Mouse (Mus musculus) layer of hippocampus, postnatal 14 days (tissue): ENCODE results near the gene Cabp2. TPM values are rescaled to one million over a fixed set of nuclear protein-coding genes. Genes with fewer than 3 reads are reported as not detected.
"Not testable (repeated sequence)": the region's sequence is repeated elsewhere in the genome, so short reads cannot be mapped to it uniquely, and the experiment has no call there.

Experiments
- DNase-seq, 2 experiments: peaks; one replicate each; pipeline ENCODE4 v3.0.0; 2021 to 2022; ENCODE audit warnings: low spot score in 2 of 2, mixed read lengths in 1 of 2
- total RNA-seq, 2 experiments: library from RNA; stranded (reverse); gene quantifications; 2 replicates each; pipeline ENCODE4 v1.2.3; 2021

Gene Cabp2
- total RNA-seq, 2 experiments from 2014 or later: not detected

DNA sequence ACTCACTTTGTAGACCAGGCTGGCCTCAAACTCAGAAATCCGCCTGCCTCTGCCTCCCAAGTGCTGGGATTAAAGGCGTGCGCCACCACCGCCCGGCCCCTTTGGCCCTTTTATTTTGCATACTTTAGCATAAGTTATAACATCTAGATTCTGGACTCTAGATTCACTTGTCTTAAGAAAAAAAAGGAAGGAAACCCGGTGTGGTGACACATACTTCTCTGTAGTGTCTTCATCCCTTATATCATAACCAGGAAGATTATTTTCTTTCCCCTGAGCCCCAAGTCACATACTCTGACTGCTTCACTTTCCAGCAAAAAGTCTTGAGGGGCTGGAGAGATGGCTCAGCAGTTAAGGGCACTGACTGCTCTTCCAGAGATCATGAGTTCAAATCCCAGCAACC, 40.5 kb downstream of the Cabp2 start:
- not testable (repeated sequence) for DNase-seq

DNA sequence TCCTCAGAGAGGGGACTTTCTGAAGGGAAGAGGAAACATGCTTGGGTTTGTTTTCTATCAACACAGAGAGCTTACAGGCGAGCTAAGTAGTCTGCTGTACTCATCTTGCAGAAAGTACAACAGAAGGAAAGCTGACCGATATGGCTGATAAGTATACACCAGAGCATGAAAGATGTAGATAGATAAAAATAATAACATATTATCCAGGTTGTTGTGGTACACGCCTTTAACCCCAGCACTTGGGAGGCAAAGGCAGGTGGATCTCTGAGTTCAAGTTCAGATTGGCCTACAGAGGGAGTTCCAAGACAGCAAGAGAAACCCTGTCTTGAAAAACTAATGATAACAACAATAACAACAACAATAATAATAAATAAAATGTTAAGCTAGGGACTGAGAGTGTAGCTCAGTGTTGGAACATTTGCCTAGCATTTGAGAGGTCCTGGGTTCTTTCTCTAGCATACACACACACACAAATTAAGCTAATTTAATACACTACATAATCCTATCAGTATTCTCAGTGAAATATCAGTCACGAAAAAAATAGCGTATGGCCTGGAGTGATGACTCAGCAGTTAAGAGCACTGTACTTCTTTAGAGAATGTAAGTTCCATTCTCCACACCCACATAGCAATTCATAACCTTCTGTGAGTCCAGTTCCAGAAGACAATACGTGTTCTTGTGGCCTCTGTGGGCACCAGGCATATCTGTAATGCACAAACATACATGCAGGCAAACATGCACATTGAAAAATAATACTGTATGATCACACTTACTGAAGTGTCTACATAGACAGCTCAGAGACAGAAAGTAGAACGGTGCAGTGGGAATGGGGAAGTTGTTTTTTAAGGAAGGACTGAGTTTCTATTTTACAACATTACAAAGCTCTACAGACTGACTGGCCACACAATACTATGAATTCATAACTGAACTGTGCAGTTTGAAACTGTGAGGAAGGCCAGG, 41.3 kb downstream of the Cabp2 start:
- DNase-seq: no peak

DNA sequence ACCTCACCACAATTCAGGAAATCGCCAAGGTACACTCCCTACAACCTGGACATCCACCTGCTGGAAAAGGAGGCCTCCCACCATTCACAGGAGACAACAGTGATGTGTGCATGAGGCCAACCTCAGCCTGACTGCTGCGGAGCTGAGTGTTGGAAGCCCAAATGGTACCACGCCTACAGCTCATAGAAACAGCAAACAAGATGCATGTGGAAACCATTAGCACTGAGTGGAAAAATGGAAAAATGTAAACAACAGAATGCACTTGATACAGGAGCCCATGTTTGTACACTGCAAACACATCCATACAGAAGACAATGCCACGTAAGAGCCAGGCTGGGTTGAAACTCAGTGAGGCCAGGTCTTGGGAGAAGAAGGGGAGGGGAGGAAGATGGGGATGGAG, 43.1 kb downstream of the Cabp2 start:
- no peak for DNase-seq

DNA sequence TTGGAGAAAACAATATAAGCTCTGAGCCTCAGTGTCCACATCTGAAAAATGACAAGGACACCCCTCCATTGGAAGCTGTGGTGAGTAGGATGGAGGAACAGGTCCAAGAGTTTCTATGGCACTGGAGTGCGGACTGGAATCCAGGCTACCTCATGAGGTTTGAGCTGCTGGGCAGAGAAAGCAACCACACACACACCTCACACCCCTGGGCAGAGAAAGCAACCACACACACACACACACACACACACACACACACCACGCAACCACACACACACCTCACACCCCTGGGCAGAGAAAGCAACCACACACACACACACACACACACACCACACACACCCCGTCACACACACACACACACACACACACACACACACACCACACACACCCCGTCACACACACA, 43.9 kb downstream of the Cabp2 start:
- not testable (repeated sequence) for DNase-seq

DNA sequence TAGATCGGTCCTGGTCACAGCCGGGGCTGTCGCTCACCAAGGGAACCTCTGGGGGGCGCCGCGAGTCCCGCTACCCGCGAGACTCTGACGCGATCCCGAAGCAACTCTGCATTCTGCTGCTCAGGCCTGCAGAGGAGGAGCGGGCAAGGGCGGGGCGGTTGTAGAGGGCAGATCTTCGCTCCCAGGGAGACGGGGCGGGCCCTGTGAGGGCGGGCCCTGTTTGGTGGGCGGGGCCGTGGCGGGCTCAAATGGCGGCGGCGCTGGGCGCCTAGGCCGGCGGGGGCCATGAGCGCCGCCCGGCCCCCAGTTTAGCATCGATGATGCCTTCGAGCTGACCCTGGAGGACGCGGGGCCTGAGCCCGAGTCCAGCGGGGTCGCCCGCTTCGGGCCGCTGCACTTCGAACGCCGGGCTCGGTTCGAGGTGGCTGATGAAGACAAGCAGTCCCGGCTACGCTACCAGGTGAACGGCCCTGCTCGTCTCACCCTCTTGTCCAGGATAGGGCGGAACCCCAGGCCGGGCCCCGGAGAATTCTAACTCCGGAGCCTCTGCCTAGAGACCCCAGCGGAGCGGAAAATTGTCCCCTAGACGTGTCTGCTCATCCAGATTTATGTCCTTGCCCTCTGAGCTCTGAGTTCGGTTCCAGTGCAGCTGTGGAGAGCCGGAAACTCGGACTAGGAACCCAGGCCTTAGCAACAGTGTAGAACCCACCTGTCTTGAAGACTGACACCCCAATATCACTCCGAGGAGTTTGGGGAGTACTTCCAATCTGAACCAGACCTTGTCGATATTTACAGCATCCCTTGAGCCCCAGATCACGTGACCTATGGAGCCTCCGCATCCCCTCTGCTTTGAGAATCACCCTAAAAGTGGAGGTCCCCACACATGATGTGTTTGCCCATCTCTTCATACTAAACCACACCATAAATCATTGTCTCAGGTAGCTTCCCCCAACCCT, 44.6 kb downstream of the Cabp2 start, which contains the start of gene Aip:
TSS of gene Aip (minus strand) at position 118 of the 956 bp plus-strand sequence.
- peak; percentile 95 to 98 for DNase-seq

DNA sequence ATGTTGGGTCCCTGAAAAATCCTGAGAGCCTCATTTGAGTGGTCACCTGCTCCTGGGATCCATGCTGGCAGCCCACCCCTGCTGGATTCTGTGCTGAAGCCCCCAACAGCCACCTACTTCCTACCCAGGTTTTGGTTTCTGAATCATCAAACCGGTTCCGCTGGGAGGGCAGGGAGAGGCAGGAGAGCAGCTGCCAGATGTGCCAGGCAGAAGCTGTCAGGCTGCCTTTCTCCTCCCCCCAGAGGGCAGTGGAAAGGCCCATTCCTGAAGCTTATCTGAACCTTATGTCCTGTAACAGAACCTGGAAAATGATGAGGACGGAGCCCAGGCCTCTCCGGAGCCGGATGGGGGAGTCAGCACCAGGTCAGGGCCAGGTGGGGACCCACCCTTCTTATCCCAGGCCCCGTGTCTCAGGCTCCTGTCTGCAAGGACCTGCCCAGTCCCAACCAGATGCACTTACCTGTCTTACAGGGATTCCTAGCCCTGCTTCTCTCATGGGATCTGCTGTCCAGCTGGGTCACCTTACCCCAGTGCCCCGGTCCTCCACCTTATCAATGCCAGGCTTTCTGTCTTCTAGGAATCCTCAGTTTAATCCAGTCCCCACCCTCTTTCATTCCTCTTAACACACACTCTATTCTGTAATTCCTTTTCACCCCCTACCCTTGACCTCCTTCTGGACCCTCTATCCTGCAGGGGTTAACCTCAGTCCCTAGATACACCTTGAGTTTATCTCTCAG, 45.5 kb downstream of the Cabp2 start:
- DNase-seq: no peak

DNA sequence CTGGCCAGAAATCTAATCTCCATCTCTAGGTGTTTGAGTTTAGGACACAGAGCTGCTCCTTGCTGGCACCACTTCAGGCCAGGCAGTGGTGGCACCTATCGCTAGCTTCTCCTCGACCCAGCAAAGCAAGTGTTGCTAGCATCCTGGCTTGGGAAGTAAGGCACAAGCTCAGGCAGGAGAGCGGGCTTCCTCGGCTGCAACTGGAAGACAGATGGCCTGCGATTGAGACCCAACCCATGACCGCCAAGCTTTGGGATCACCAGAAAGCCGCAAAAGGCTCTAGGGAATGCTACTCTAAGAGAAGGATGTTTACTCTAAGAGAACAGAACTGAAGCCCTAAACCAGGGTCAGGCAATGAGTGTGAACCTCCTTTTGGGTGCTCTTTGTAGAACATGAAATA, 48.1 kb downstream of the Cabp2 start:
- no peak for DNase-seq

DNA sequence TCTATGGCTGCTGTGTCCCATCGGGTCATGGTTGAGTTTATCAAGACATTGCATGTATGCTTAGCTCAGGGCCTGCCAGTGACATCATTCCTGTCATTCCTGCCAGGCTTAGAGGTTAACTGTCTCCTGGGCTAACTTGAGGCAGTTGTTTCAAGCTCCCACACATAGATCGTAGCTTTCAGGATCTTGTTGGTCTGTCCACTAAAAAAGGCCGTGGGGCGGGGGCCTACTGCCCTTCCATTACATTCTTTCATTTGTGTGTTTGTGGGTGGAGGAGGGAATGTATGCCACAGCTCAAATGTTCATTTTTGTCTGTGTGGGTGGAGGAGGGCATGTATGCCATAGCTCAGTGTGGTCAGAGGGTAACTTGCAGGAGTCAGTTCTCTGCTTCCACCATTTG, 48.7 kb downstream of the Cabp2 start:
- DNase-seq: no peak

DNA sequence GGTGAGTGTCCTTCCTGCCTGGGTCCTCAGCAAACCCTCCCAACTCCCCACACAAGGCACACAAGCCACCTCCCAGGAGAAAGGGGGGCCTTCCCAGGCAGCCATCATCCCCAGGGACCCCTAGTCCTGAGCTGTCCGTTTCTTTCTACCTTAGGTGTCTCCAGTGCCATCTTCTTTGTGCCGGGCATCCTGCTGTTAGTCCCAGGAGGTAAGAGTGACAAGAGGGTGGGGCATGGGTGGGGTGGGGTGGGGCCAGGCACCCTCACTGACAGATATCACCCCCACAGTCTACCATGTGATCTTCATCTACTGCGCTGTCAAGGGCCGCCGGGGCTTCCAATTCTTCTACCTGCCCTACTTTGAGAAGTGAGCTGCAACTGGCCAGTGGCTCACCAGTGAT, 49.7 kb downstream of the Cabp2 start:
- no peak for DNase-seq

DNA sequence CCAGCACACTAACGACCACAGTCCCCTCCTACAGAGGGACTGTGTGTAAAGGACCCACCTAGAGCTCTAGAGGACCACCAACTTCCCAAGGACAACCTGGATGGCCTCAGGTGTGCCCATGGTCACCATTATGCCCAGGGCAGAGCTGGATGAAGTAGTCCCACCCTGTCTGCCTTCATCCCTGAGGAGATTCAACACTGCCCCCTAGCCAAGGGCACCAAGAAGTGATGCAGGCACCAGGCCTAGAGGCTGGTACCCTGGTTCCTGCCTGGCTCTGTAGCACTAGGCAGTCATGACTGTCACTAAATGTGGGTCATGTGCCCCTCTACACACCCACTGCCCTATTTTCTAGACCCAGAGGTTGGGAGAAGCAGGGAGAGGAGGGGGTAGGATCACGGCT, 50.4 kb downstream of the Cabp2 start:
- DNase-seq: no peak

DNA sequence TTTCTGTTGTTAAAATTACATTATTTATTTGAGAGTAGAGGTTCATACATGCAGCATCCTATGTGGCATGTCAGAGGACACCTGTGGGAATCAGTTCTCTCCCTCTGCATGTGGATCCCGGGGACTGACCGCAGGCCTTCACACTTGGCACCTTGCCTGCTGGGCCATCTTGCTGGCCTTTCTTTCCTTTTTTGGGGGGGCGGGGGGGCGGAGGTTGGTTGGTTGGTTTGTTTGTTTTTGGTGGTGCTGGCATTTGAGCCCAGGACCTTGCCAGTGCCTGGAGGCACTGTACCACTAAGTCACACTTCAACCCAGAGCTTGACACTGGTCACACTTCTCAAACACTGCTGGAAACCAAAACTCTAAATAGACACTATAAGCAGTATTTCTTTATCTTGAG, 53.0 kb downstream of the Cabp2 start:
- DNase-seq: no peak

DNA sequence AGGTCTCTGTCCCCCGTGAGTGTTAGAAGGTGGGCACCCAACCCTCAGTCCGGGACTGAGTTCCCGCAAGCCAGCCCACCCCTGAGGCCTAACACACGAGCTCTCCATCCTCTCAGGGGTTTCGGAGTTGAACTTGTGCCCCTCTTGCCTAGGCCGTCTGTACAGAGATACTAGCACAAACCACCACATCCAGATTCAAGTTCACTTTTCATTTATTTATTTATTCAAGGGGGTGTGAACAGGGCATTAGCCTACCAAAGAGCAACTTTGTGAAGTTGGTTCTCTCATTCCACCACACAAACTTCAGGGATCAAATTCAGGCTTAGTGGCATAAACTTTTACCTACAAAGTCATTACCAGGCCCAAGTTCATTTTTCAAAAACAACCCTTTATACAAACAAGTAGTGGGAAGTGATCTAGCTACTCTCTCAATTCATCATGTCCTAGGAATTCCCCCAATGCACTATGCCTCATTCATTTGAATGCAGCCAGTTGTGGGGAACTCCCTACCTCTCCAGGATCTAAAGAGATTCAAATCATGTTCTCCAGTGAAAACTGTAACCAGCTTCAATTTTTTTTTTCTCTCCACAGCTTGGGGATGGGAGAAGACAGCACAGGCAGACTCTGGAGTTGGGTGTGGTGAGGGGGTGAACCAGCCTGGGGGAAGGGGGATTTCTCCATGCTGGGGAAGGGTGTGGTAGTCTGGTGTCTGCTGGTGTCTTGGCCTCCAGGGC, 54.0 kb downstream of the Cabp2 start:
- DNase-seq: not testable (repeated sequence)

DNA sequence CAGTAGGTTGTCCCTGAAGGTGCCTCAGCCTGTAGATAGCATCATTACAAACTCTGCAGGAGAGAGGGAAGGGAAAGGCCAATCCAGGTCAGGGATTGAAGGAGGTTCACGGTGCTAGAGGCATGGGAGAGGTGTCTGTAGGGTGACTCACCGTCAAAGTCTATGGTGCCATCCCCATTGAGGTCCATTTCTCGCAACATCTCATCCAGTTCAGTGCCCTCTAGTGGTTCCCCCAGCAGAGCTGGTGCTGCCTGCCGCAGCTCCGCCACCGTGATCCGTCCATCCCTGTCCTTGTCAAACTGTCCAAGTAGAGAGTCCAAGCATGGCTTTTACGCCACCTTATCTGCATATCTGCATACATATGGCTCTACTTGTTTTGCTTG, 54.6 kb downstream of the Cabp2 start:
- DNase-seq: not testable (repeated sequence)

DNA sequence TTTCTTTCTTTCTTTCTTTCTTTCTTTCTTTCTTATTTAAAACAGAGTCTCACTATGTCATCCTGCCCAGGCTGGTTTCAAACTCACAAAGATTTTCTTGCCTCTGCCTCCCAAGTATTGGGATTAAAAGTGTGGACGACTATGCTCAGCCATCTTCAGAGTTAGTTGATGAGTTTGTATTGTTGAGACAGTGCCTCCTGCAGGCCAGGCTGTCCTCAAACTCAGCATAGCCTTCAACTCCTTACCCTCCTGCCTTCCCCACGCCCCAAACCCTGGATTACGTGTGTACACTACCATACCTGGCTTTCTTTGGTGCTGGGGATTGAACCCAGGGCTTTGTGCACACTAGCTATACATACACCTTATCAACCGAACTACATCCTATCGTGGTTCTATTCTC, 55.1 kb downstream of the Cabp2 start:
- DNase-seq: no peak

Other genes with a start within 250 kb of the Cabp2 start
- gene Chka, start 229.8 kb upstream of the Cabp2 start, total RNA-seq: 100 to 1,000 TPM in 1 of 2 experiments, 10 to 100 TPM in 1; 98.8 to 100 TPM
- gene Tcirg1, start 174.4 kb upstream of the Cabp2 start, total RNA-seq: 10 to 100 TPM; 15.4 to 20.2 TPM
- gene Ndufs8, start 168.8 kb upstream of the Cabp2 start, total RNA-seq: 100 to 1,000 TPM; 130 TPM
- gene Aldh3b1, start 151.8 kb upstream of the Cabp2 start, total RNA-seq: 1 to 10 TPM; 2.8 TPM
- gene Unc93b1, start 146.4 kb upstream of the Cabp2 start, total RNA-seq: 10 to 100 TPM; 17.1 to 18.1 TPM
- gene Aldh3b3, start 122.9 kb upstream of the Cabp2 start, total RNA-seq: not detected
- 1 to 10 TPM in 1 of 2 experiments, under 1 TPM in 1; 0.98 to 1.9 TPM for gene Aldh3b2, start 109.2 kb upstream of the Cabp2 start, total RNA-seq
- 1 to 10 TPM; 2.0 to 2.3 TPM for gene Acy3, start 95.0 kb upstream of the Cabp2 start, total RNA-seq
- gene Tbx10, start 88.8 kb upstream of the Cabp2 start, total RNA-seq: not detected
- gene Nudt8, start 81.0 kb upstream of the Cabp2 start, total RNA-seq: 10 to 100 TPM; 12.3 to 12.5 TPM
- 1 to 10 TPM; 1.5 to 2.2 TPM for gene Gm49405, start 81.0 kb upstream of the Cabp2 start, total RNA-seq
- 1 to 10 TPM; 2.3 to 3.0 TPM for gene Doc2g, start 78.3 kb upstream of the Cabp2 start, total RNA-seq
- 100 to 1,000 TPM; 234 to 250 TPM for gene Ndufv1, start 68.8 kb upstream of the Cabp2 start, total RNA-seq
- gene Gstp1, start 43.6 kb upstream of the Cabp2 start, total RNA-seq: 100 to 1,000 TPM; 264 to 267 TPM
- 10 to 100 TPM; 25.9 to 48.3 TPM for gene Gstp2, start 35.6 kb upstream of the Cabp2 start, total RNA-seq
- gene Gstp3, start 22.0 kb upstream of the Cabp2 start, total RNA-seq: not detected
- 10 to 100 TPM; 25.0 to 34.1 TPM for gene Cdk2ap2, start 15.6 kb downstream of the Cabp2 start, total RNA-seq
- gene Pitpnm1, start 18.4 kb downstream of the Cabp2 start, total RNA-seq: 100 to 1,000 TPM; 192 to 214 TPM
- gene Aip, start 44.3 kb downstream of the Cabp2 start, total RNA-seq: 10 to 100 TPM; 73.9 to 83.2 TPM
- not detected for gene Gpr152, start 58.2 kb downstream of the Cabp2 start, total RNA-seq
- gene Cabp4, start 62.5 kb downstream of the Cabp2 start, total RNA-seq: not detected
- 100 to 1,000 TPM in 1 of 2 experiments, 10 to 100 TPM in 1; 91.1 to 102 TPM for gene Coro1b, start 67.0 kb downstream of the Cabp2 start, total RNA-seq
- 1 to 10 TPM in 1 of 2 experiments, under 1 TPM in 1; 0.99 to 2.5 TPM for gene Ptprcap, start 72.0 kb downstream of the Cabp2 start, total RNA-seq
- 10 to 100 TPM; 32.6 to 40.9 TPM for gene Rps6kb2, start 81.8 kb downstream of the Cabp2 start, total RNA-seq
- 1 to 10 TPM; 4.0 to 4.9 TPM for gene Carns1, start 93.9 kb downstream of the Cabp2 start, total RNA-seq
- 1 to 10 TPM in 1 of 2 experiments, under 1 TPM in 1; 0.74 to 1.8 TPM for gene Tbc1d10c, start 109.7 kb downstream of the Cabp2 start, total RNA-seq
- gene Ppp1ca, start 110.5 kb downstream of the Cabp2 start, total RNA-seq: 100 to 1,000 TPM; 281 TPM
- gene Rad9a, start 120.1 kb downstream of the Cabp2 start, total RNA-seq: 1 to 10 TPM; 6.6 to 6.7 TPM
- gene Clcf1, start 132.7 kb downstream of the Cabp2 start, total RNA-seq: under 1 TPM; 0.88 to 0.90 TPM
- not detected for gene AC109138.7, start 132.8 kb downstream of the Cabp2 start, total RNA-seq
- 10 to 100 TPM; 11.9 to 13.5 TPM for gene Pold4, start 150.3 kb downstream of the Cabp2 start, total RNA-seq
- gene Ssh3, start 187.6 kb downstream of the Cabp2 start, total RNA-seq: 10 to 100 TPM; 51.6 to 55.7 TPM
- 10 to 100 TPM; 70.3 to 81.8 TPM for gene Ankrd13d, start 201.6 kb downstream of the Cabp2 start, total RNA-seq
- 100 to 1,000 TPM; 146 to 150 TPM for gene Grk2, start 224.6 kb downstream of the Cabp2 start, total RNA-seq